Mouse (Mus musculus): ENCODE data around the gene Wbp2. TPM values are rescaled to one million over a fixed set of nuclear protein-coding genes. Genes with fewer than 3 reads are reported as not detected.

The Wbp2 gene
- polyA plus RNA-seq, 1 experiment, result 253 TPM

- no peaks in the 10 kb centered on the region for H3K27me3 ChIP-seq (ENCODE audit: control insufficient read depth, insufficient read depth, low read length)
- TF ChIP-seq CTCF (IDR thresholded peaks at IDR 0.05; ENCODE audit: control insufficient read depth, insufficient read depth, insufficient replicate concordance, low read depth, low read length), result no peak
- no peak for TF ChIP-seq POLR2A (IDR thresholded peaks at IDR 0.05; ENCODE audit: control insufficient read depth, low read depth, low read length)
- H3K27ac ChIP-seq (ENCODE audit: control insufficient read depth, insufficient read depth, low read depth, low read length), result no peak overlapping the region
- no peaks in the 10 kb centered on the region for H3K4me1 ChIP-seq (ENCODE audit: control insufficient read depth, insufficient read depth, low read length)
- no peak overlapping the region for H3K4me3 ChIP-seq (ENCODE audit: control insufficient read depth, low read depth, low read length)
- no peaks in the 10 kb centered on the region for H3K36me3 ChIP-seq (ENCODE audit: control insufficient read depth, insufficient read depth, low read length)
Measured at GRCm38 (mm10) chr11:116065345-116065744, 21.4 kb downstream of the Wbp2 start.

- no peaks in the 10 kb centered on the region for H3K4me1 ChIP-seq (ENCODE audit: control insufficient read depth, insufficient read depth, low read length)
- H3K36me3 ChIP-seq (ENCODE audit: control insufficient read depth, insufficient read depth, low read length), result no peaks in the 10 kb centered on the region
- H3K27me3 ChIP-seq (ENCODE audit: control insufficient read depth, insufficient read depth, low read length), result no peaks in the 10 kb centered on the region
- no peak for TF ChIP-seq CTCF (IDR thresholded peaks at IDR 0.05; ENCODE audit: control insufficient read depth, insufficient read depth, insufficient replicate concordance, low read depth, low read length)
- TF ChIP-seq POLR2A (IDR thresholded peaks at IDR 0.05; ENCODE audit: control insufficient read depth, low read depth, low read length), result no peak
- H3K4me3 ChIP-seq (ENCODE audit: control insufficient read depth, low read depth, low read length), result no peak overlapping the region
- no peak overlapping the region for H3K27ac ChIP-seq (ENCODE audit: control insufficient read depth, insufficient read depth, low read depth, low read length)
Measured at GRCm38 (mm10) chr11:116064187-116064867, 22.5 kb downstream of the Wbp2 start.

GRCm38 (mm10) chr11:116063562-116063961 lies 23.2 kb downstream of the Wbp2 start:
- TF ChIP-seq CTCF (IDR thresholded peaks at IDR 0.05; ENCODE audit: control insufficient read depth, insufficient read depth, insufficient replicate concordance, low read depth, low read length), result no peak
- no peak for TF ChIP-seq POLR2A (IDR thresholded peaks at IDR 0.05; ENCODE audit: control insufficient read depth, low read depth, low read length)
- Histone ChIP-seq H3K4me1 (ENCODE audit: control insufficient read depth, insufficient read depth, low read length) (no peaks in the 10 kb centered on the region), H3K27me3 (ENCODE audit: control insufficient read depth, insufficient read depth, low read length) (no peaks in the 10 kb centered on the region), H3K36me3 (ENCODE audit: control insufficient read depth, insufficient read depth, low read length) (no peaks in the 10 kb centered on the region), H3K4me3 (ENCODE audit: control insufficient read depth, low read depth, low read length) (no peak overlapping the region), H3K27ac (ENCODE audit: control insufficient read depth, insufficient read depth, low read depth, low read length) (no peak overlapping the region)

- no peaks in the 10 kb centered on the region; the same call in 1 of the 2 replicates for H3K36me3 ChIP-seq (ENCODE audit: control insufficient read depth, insufficient read depth, low read length)
- H3K4me1 ChIP-seq (ENCODE audit: control insufficient read depth, insufficient read depth, low read length), result no peaks in the 10 kb centered on the region
- H3K27ac ChIP-seq (ENCODE audit: control insufficient read depth, insufficient read depth, low read depth, low read length), result no peak overlapping the region
- H3K4me3 ChIP-seq (ENCODE audit: control insufficient read depth, low read depth, low read length), result no peak overlapping the region
- TF ChIP-seq CTCF (IDR thresholded peaks at IDR 0.05; ENCODE audit: control insufficient read depth, insufficient read depth, insufficient replicate concordance, low read depth, low read length) (no peak), POLR2A (IDR thresholded peaks at IDR 0.05; ENCODE audit: control insufficient read depth, low read depth, low read length) (no peak)
- no peaks in the 10 kb centered on the region for H3K27me3 ChIP-seq (ENCODE audit: control insufficient read depth, insufficient read depth, low read length)
Measured at GRCm38 (mm10) chr11:116062521-116062920, 24.3 kb downstream of the Wbp2 start.

- H3K27ac ChIP-seq (ENCODE audit: control insufficient read depth, insufficient read depth, low read depth, low read length), result no peak overlapping the region
- no peaks in the 10 kb centered on the region for H3K4me1 ChIP-seq (ENCODE audit: control insufficient read depth, insufficient read depth, low read length)
- no peaks in the 10 kb centered on the region for H3K27me3 ChIP-seq (ENCODE audit: control insufficient read depth, insufficient read depth, low read length)
- H3K36me3 ChIP-seq (ENCODE audit: control insufficient read depth, insufficient read depth, low read length), result no peaks in the 10 kb centered on the region; the same call in 1 of the 2 replicates
- no peak overlapping the region for H3K4me3 ChIP-seq (ENCODE audit: control insufficient read depth, low read depth, low read length)
- no peak for TF ChIP-seq POLR2A (IDR thresholded peaks at IDR 0.05; ENCODE audit: control insufficient read depth, low read depth, low read length)
- no peak for TF ChIP-seq CTCF (IDR thresholded peaks at IDR 0.05; ENCODE audit: control insufficient read depth, insufficient read depth, insufficient replicate concordance, low read depth, low read length)
Measured at GRCm38 (mm10) chr11:116061641-116062415, 25.0 kb downstream of the Wbp2 start.

GRCm38 (mm10) chr11:116060596-116060995 lies 26.2 kb downstream of the Wbp2 start:
- TF ChIP-seq POLR2A (IDR thresholded peaks at IDR 0.05; ENCODE audit: control insufficient read depth, low read depth, low read length), result no peak
- Histone ChIP-seq H3K27me3 (ENCODE audit: control insufficient read depth, insufficient read depth, low read length) (no peaks in the 10 kb centered on the region), H3K36me3 (ENCODE audit: control insufficient read depth, insufficient read depth, low read length) (peaks cover 1% of the 10 kb centered on the region), H3K27ac (ENCODE audit: control insufficient read depth, insufficient read depth, low read depth, low read length) (no peak overlapping the region), H3K4me1 (ENCODE audit: control insufficient read depth, insufficient read depth, low read length) (no peaks in the 10 kb centered on the region), H3K4me3 (ENCODE audit: control insufficient read depth, low read depth, low read length) (no peak overlapping the region)

GRCm38 (mm10) chr11:116059691-116060025 lies 27.1 kb downstream of the Wbp2 start:
- Histone ChIP-seq H3K4me3 (ENCODE audit: control insufficient read depth, low read depth, low read length) (no peak overlapping the region), H3K27ac (ENCODE audit: control insufficient read depth, insufficient read depth, low read depth, low read length) (no peak overlapping the region), H3K27me3 (ENCODE audit: control insufficient read depth, insufficient read depth, low read length) (no peaks in the 10 kb centered on the region), H3K4me1 (ENCODE audit: control insufficient read depth, insufficient read depth, low read length) (no peaks in the 10 kb centered on the region), H3K36me3 (ENCODE audit: control insufficient read depth, insufficient read depth, low read length) (peaks cover 1% of the 10 kb centered on the region)
- no peak for TF ChIP-seq CTCF (IDR thresholded peaks at IDR 0.05; ENCODE audit: control insufficient read depth, insufficient read depth, insufficient replicate concordance, low read depth, low read length)
- no peak for TF ChIP-seq POLR2A (IDR thresholded peaks at IDR 0.05; ENCODE audit: control insufficient read depth, low read depth, low read length)

Measured in testis, adult 2 months (tissue).